Mouse (Mus musculus): ENCODE data around the gene Pced1b.

GRCm38 (mm10) chr15:97411671-97412070, 164.8 kb downstream of the Pced1b start:
- TF ChIP-seq CTCF (IDR thresholded peaks at IDR 0.05; ENCODE audit: low read depth, low read length) (no peak), GATA1 (IDR thresholded peaks at IDR 0.05; ENCODE audit: borderline replicate concordance, low read length) (no peak), GATA2 (IDR thresholded peaks at IDR 0.05; ENCODE audit: borderline replicate concordance, low read depth, low read length) (no peak), TAL1 (conservative IDR thresholded peaks at IDR 0.05; ENCODE audit: low read depth, low read length) (no peak), POLR2AphosphoS5 (IDR thresholded peaks at IDR 0.05; ENCODE audit: insufficient replicate concordance, low read depth, low read length) (no peak)

Measured in G1E (cell line).